Mouse (Mus musculus) embryonic fibroblast, embryonic 13.5 days (primary cell): ENCODE data around the gene Hoxb4.

ENCODE experiments used
- CTCF ChIP-seq: IDR thresholded peaks from 2 replicates; pipeline ENCODE4 v1.5.1; 2011; ENCODE audit warnings: mild to moderate bottlenecking, control low read depth, low read length, moderate library complexity, borderline replicate concordance; ENCODE audit not compliant: insufficient read depth
- POLR2A ChIP-seq: IDR thresholded peaks from 2 replicates; pipeline ENCODE4 v1.6.1; 2011; ENCODE audit warnings: low read depth, mild to moderate bottlenecking, control low read depth, low read length, moderate library complexity

DNA sequence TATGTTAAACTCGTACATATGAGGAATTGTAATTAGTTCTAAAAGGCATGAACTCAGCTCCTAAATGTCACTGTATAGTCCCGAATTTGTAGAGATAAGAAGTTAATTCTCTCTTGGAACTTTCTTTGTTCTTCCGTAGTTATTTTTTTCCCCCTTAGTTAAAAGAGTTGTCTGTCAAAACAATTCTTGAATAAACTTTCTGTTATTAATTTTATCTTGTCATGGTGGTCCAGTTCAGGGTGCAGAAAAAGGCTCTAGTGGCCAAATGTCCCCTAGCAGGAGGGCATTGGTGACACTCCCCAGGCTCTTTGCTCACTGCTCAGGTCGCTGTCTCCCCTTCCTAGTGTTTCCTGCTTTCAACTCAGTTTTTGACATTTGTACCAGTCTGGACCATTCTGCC, 29.6 kb downstream of the Hoxb4 start:
- TF ChIP-seq CTCF: no peak
- no peak for TF ChIP-seq POLR2A
